Mouse (Mus musculus): ENCODE measurements around the gene Cspg4. TPM values are rescaled to one million over a fixed set of nuclear protein-coding genes. Genes with fewer than 3 reads are reported as not detected.

Cspg4 gene
- total RNA-seq (2021) = 10 to 100 TPM; 26.1 to 28.4 TPM
- long read RNA-seq, experiment 1, partial matches to known transcripts = 25 of 25 reads
- long read RNA-seq, experiment 1, other reads (novel, unspliced or antisense) = 0 of 25 reads
- long read RNA-seq, experiment 2, full-length matches to known transcripts = 1 of 23 reads
- long read RNA-seq, experiment 2, partial matches to known transcripts = 22 of 23 reads
- long read RNA-seq, experiment 2, other reads (novel, unspliced or antisense) = 0 of 23 reads

- intact Hi-C loops (cut with DNase I) = no loop called here
- DNase-seq = peak; percentile 77
Observed at GRCm38 (mm10) chr9:56864832-56865231, at the start of gene Cspg4. Cspg4 (plus strand) TSS chr9:56865033.

GRCm38 (mm10) chr9:56824900-56825299, 39.9 kb upstream of the Cspg4 start:
- intact Hi-C loops (cut with DNase I) = no loop called here
- peak in 1 of 2 experiments; percentile 55 for DNase-seq

GRCm38 (mm10) chr9:56825476-56826213, 39.2 kb upstream of the Cspg4 start:
- no peak for DNase-seq
- intact Hi-C loops (cut with DNase I) = no loop called here

- DNase-seq = no peak
- intact Hi-C loops (cut with DNase I) = no loop called here
Observed at GRCm38 (mm10) chr9:56828146-56828545, 36.7 kb upstream of the Cspg4 start.

GRCm38 (mm10) chr9:56828841-56829240, 36.0 kb upstream of the Cspg4 start:
- DNase-seq = no peak

GRCm38 (mm10) chr9:56830162-56830561, 34.7 kb upstream of the Cspg4 start:
- intact Hi-C loops (cut with DNase I) = no loop called here
- peak in 1 of 2 experiments; percentile 18 for DNase-seq

More at GRCm38 (mm10) chr9:56828841-56829240, 36.0 kb upstream of the Cspg4 start:
- intact Hi-C loops (cut with DNase I) = no loop called here

- no peak for DNase-seq
- intact Hi-C loops (cut with DNase I) = no loop called here
Observed at GRCm38 (mm10) chr9:56831904-56832303, 32.9 kb upstream of the Cspg4 start.

- DNase-seq = no peak
- intact Hi-C loops (cut with DNase I) = no loop called here
Observed at GRCm38 (mm10) chr9:56832900-56833299, 31.9 kb upstream of the Cspg4 start.

- no peak for DNase-seq
- intact Hi-C loops (cut with DNase I) = no loop called here
Observed at GRCm38 (mm10) chr9:56835152-56835551, 29.7 kb upstream of the Cspg4 start.

GRCm38 (mm10) chr9:56840721-56841120, 24.1 kb upstream of the Cspg4 start:
- intact Hi-C loops (cut with DNase I) = no loop called here
- DNase-seq = no peak

GRCm38 (mm10) chr9:56841864-56842263, 23.0 kb upstream of the Cspg4 start:
- no peak for DNase-seq
- intact Hi-C loops (cut with DNase I) = no loop called here

- DNase-seq = no peak
- intact Hi-C loops (cut with DNase I) = no loop called here
Observed at GRCm38 (mm10) chr9:56842303-56842719, 22.5 kb upstream of the Cspg4 start.

GRCm38 (mm10) chr9:56843679-56844188, 21.1 kb upstream of the Cspg4 start:
- peak; percentile 77 to 85 for DNase-seq
- intact Hi-C loops (cut with DNase I) = loop anchor here (1.0 kb wide), 1 partner anchor 46 kb away; no protein-coding TSS in a partner anchor

GRCm38 (mm10) chr9:56844644-56845043, 20.2 kb upstream of the Cspg4 start:
- no peak for DNase-seq
- intact Hi-C loops (cut with DNase I) = no loop called here

GRCm38 (mm10) chr9:56847523-56847922, 17.3 kb upstream of the Cspg4 start:
- peak; percentile 69 to 82 for DNase-seq
- intact Hi-C loops (cut with DNase I) = no loop called here

GRCm38 (mm10) chr9:56850128-56850904, 14.5 kb upstream of the Cspg4 start:
- DNase-seq = no peak
- intact Hi-C loops (cut with DNase I) = no loop called here

GRCm38 (mm10) chr9:56850905-56851252, 14.0 kb upstream of the Cspg4 start:
- intact Hi-C loops (cut with DNase I) = no loop called here
- DNase-seq = no peak

GRCm38 (mm10) chr9:56851778-56852177, 13.1 kb upstream of the Cspg4 start:
- intact Hi-C loops (cut with DNase I) = no loop called here
- DNase-seq = peak; percentile 59 to 66

- no peak for DNase-seq
- intact Hi-C loops (cut with DNase I) = no loop called here
Observed at GRCm38 (mm10) chr9:56857463-56857862, 7.4 kb upstream of the Cspg4 start.

- intact Hi-C loops (cut with DNase I) = no loop called here
- DNase-seq = no peak
Observed at GRCm38 (mm10) chr9:56860035-56860434, 4.8 kb upstream of the Cspg4 start.

Measured in heart, postnatal 14 days (tissue).